Mouse (Mus musculus) intestine, postnatal 0 days (tissue): ENCODE measurements around the gene Wiz. TPM values are rescaled to one million over a fixed set of nuclear protein-coding genes. Genes with fewer than 3 reads are reported as not detected.

ENCODE experiments used
- ATAC-seq: fragments of 200-750 bp; cut with Nextera tagmentation; 2 replicates; pipeline ENCODE4 v1.8.0; 2017; ENCODE audit warnings: mild to moderate bottlenecking, moderate TSS enrichment, moderate library complexity
- H3K27ac ChIP-seq: fragments of 300-500 bp; sonication (generic); 2 replicates; pipeline ENCODE4 v1.5.1; 2014; ENCODE audit warnings: mild to moderate bottlenecking, low read depth, low read length, moderate library complexity
- H3K27me3 ChIP-seq: fragments of 300-500 bp; sonication (generic); replicated peaks from 2 replicates; pipeline ENCODE4 v1.6.1; 2014; ENCODE audit warnings: low read length, mixed read lengths; ENCODE audit not compliant: control insufficient read depth, insufficient read depth
- H3K36me3 ChIP-seq: fragments of 300-500 bp; sonication (generic); 2 replicates; pipeline ENCODE4 v1.6.1; 2014; ENCODE audit warnings: mild to moderate bottlenecking, moderate library complexity; ENCODE audit not compliant: control insufficient read depth, insufficient read depth
- H3K4me1 ChIP-seq: fragments of 300-500 bp; sonication (generic); replicated peaks from 2 replicates; pipeline ENCODE4 v1.6.1; 2014; ENCODE audit warnings: antibody characterized with exemption, low read length, mixed read lengths; ENCODE audit not compliant: control insufficient read depth, insufficient read depth
- H3K4me2 ChIP-seq: fragments of 300-500 bp; sonication (generic); replicated peaks from 2 replicates; pipeline ENCODE4 v1.6.1; 2014; ENCODE audit warnings: low read depth, mild to moderate bottlenecking, moderate library complexity
- H3K4me3 ChIP-seq: fragments of 300-500 bp; sonication (generic); 2 replicates; pipeline ENCODE4 v1.5.1; 2014; ENCODE audit warnings: low read depth, low read length
- H3K9ac ChIP-seq: fragments of 300-500 bp; sonication (generic); 2 replicates; pipeline ENCODE4 v1.6.1; 2014; ENCODE audit warnings: mild to moderate bottlenecking, low read depth, low read length
- H3K9me3 ChIP-seq: fragments of 300-500 bp; sonication (generic); 2 replicates; pipeline ENCODE4 v1.6.1; 2016; ENCODE audit warnings: mixed run types; ENCODE audit not compliant: control insufficient read depth
- CTCF ChIP-seq: sonication (generic); IDR thresholded peaks from 2 replicates; pipeline ENCODE4 v1.5.1; 2016; ENCODE audit warnings: low read depth, mild to moderate bottlenecking, control low read depth, antibody characterized with exemption, moderate library complexity
- WGBS: fragments of 180-500 bp; shearing (Covaris S2); extraction: QIAGEN DNeasy Blood & Tissue Kit; methylation state at CpG from one replicate; pipeline ENCODE4 v1.1.7; 2014; 5-methylcytosine and 5-hydroxymethylcytosine counted together
- polyA plus RNA-seq: library from polyadenylated mRNA; unstranded; fragments of >200 nt; fragmentation: Nextera tagmentation; extraction: Ambion mirVana; gene quantifications from 2 replicates; pipeline ENCODE4 v1.2.1, GENCODE M21; 2015

Wiz gene
- polyA plus RNA-seq, 1 experiment from 2014 or later: 10.0 TPM

GRCm38 (mm10) chr17:32386659-32387432 is 2.4 kb downstream of the Wiz start:
- Histone ChIP-seq H3K27me3 (peaks cover 8% of the 10 kb centered on the region), H3K4me3 (no peak overlapping the region), H3K4me2 (no peak overlapping the region), H3K4me1 (peaks cover 6% of the 10 kb centered on the region), H3K36me3 (peaks cover 9% of the 10 kb centered on the region), H3K27ac (no peak overlapping the region), H3K9ac (no peak overlapping the region), H3K9me3 (no peaks in the 10 kb centered on the region)
- peak; percentile 73 for TF ChIP-seq CTCF
- ATAC-seq: no peak
- 69% methylated on average over 9 of the region's 9 CpGs for WGBS

- no peak overlapping the region for H3K4me2 ChIP-seq
- TF ChIP-seq CTCF: no peak
- no peak overlapping the region for H3K27ac ChIP-seq
- H3K4me1 ChIP-seq: peaks cover 6% of the 10 kb centered on the region
- no peak overlapping the region for H3K9ac ChIP-seq
- no peaks in the 10 kb centered on the region for H3K9me3 ChIP-seq
- WGBS: 89% methylated on average over 5 of the region's 5 CpGs
- ATAC-seq: no peak
- H3K36me3 ChIP-seq: peaks cover 10% of the 10 kb centered on the region
- no peaks in the 10 kb centered on the region for H3K27me3 ChIP-seq
- H3K4me3 ChIP-seq: no peak overlapping the region
These were observed 5.6 kb downstream of the Wiz start for GRCm38 (mm10) chr17:32383661-32384060.

- no peak for ATAC-seq
- Histone ChIP-seq H3K27me3 (no peaks in the 10 kb centered on the region), H3K4me1 (no peaks in the 10 kb centered on the region), H3K27ac (no peak overlapping the region), H3K9ac (no peak overlapping the region), H3K36me3 (peaks cover 19% of the 10 kb centered on the region), H3K4me2 (no peak overlapping the region), H3K9me3 (no peaks in the 10 kb centered on the region), H3K4me3 (no peak overlapping the region)
- 91% methylated on average over 7 of the region's 7 CpGs for WGBS
- no peak for TF ChIP-seq CTCF
These were observed 6.7 kb downstream of the Wiz start for GRCm38 (mm10) chr17:32382576-32382975.

GRCm38 (mm10) chr17:32378786-32379185 is 10.5 kb downstream of the Wiz start:
- Histone ChIP-seq H3K4me1 (no peaks in the 10 kb centered on the region), H3K9ac (no peak overlapping the region), H3K4me2 (no peak overlapping the region), H3K9me3 (no peaks in the 10 kb centered on the region), H3K27ac (no peak overlapping the region), H3K27me3 (no peaks in the 10 kb centered on the region), H3K36me3 (peaks cover 21% of the 10 kb centered on the region), H3K4me3 (no peak overlapping the region)
- WGBS: 67% methylated on average over 2 of the region's 2 CpGs
- no peak for TF ChIP-seq CTCF
- no peak for ATAC-seq

GRCm38 (mm10) chr17:32377137-32377536 is 12.1 kb downstream of the Wiz start:
- Histone ChIP-seq H3K4me1 (no peaks in the 10 kb centered on the region), H3K27me3 (no peaks in the 10 kb centered on the region), H3K36me3 (peaks cover 15% of the 10 kb centered on the region; the same call in 1 of the 2 replicates), H3K9ac (no peak overlapping the region), H3K27ac (no peak overlapping the region), H3K4me3 (no peak overlapping the region), H3K9me3 (no peaks in the 10 kb centered on the region), H3K4me2 (no peak overlapping the region)
- TF ChIP-seq CTCF: no peak
- ATAC-seq: peak; percentile 16; the same call in 1 of the 2 replicates
- WGBS: 74% methylated on average over 9 of the region's 9 CpGs

GRCm38 (mm10) chr17:32376475-32376874 is 12.8 kb downstream of the Wiz start:
- ATAC-seq: no peak
- no peak overlapping the region for H3K27ac ChIP-seq
- WGBS: 84% methylated on average over 15 of the region's 15 CpGs

More at GRCm38 (mm10) chr17:32376475-32376874, 12.8 kb downstream of the Wiz start:
- no peaks in the 10 kb centered on the region for H3K27me3 ChIP-seq
- no peaks in the 10 kb centered on the region for H3K4me1 ChIP-seq
- no peak overlapping the region for H3K9ac ChIP-seq
- H3K4me2 ChIP-seq: no peak overlapping the region
- H3K36me3 ChIP-seq: peaks cover 15% of the 10 kb centered on the region; the same call in 1 of the 2 replicates
- no peak for TF ChIP-seq CTCF
- H3K9me3 ChIP-seq: no peaks in the 10 kb centered on the region
- H3K4me3 ChIP-seq: no peak overlapping the region
